In the genomic region with DNA sequence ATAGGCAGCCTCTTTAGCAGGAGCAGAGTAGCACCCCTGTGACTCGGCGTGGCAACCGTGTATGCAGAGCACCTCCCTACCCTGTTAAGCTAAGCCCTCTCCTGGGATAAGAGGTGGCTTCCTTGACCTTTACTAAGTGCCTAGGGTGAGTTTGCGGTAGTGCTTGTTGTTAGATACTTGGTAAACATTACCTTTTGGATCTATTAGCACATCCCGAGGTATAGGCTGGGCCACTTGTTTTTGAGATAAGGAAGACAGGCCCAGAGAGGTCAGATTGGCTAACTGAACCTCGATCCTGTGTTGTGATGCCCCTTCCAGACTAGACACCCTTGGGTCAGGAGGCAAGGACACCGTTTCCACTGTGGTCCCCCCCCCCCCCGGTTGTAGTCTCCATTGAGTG, we compare ENCODE assay signal across 20 mouse cellular contexts.
"Had no signal": no experiment of that assay in that cellular context is flagged by ENCODE, and none has a peak within 500 bp of the region (broad histone marks: within the 10 kb centered on the region; RNA-seq: fewer than 3 reads in every experiment).

No protein-coding gene starts in this region.

- ATAC-seq: intestine, embryonic 15.5 days had no signal

- H3K27me3 ChIP-seq: intestine, embryonic 15.5 days; kidney, embryonic 15.5 days; limb, embryonic 12.5 days; limb, embryonic 15.5 days; lung, embryonic 15.5 days; stomach, embryonic 15.5 days had no signal

- DNase-seq: kidney, adult 11 months; kidney, adult 8-10 months; kidney, postnatal 10 days; layer of hippocampus, postnatal 36 days; left cerebral cortex, postnatal 4 days; lung, postnatal 14 days; midbrain, embryonic 14.5 days; right cerebral cortex, postnatal 25 days; spleen, adult 18-20 months; thymus, adult 2 months; thymus, postnatal 14 days; thymus, postnatal 4 days had no signal

- H3K9ac ChIP-seq: intestine, embryonic 15.5 days; kidney, embryonic 15.5 days; limb, embryonic 12.5 days; limb, embryonic 15.5 days; lung, embryonic 15.5 days; stomach, embryonic 15.5 days had no signal

- H3K9me3 ChIP-seq: intestine, embryonic 15.5 days; kidney, embryonic 15.5 days; limb, embryonic 12.5 days; limb, embryonic 15.5 days; lung, embryonic 15.5 days; stomach, embryonic 15.5 days had no signal

- H3K4me3 ChIP-seq: intestine, embryonic 15.5 days; kidney, embryonic 15.5 days; left cerebral cortex, adult 2 months; limb, embryonic 12.5 days; limb, embryonic 15.5 days; lung, embryonic 15.5 days; stomach, embryonic 15.5 days had no signal

- H3K36me3 ChIP-seq: stomach, embryonic 15.5 days had no signal

- H3K27ac ChIP-seq: intestine, embryonic 15.5 days; kidney, embryonic 15.5 days; left cerebral cortex, adult 2 months; limb, embryonic 12.5 days; limb, embryonic 15.5 days; lung, embryonic 15.5 days; stomach, embryonic 15.5 days had no signal

- H3K4me2 ChIP-seq: intestine, embryonic 15.5 days; kidney, embryonic 15.5 days; limb, embryonic 12.5 days; limb, embryonic 15.5 days; lung, embryonic 15.5 days; midbrain, embryonic 11.5 days; stomach, embryonic 15.5 days had no signal
